Mouse (Mus musculus) central nervous system, embryonic 14 days (tissue): ENCODE measurements around the gene Fmo4. TPM values are rescaled to one million over a fixed set of nuclear protein-coding genes. Genes with fewer than 3 reads are reported as not detected.

Source experiments
- polyA plus RNA-seq: library from polyadenylated mRNA; depleted of rRNA; stranded (reverse); fragments of >200 nt; gene quantifications from 2 replicates; pipeline ENCODE4 v1.2.3, GENCODE M21; 2012; rRNA removed

Fmo4 gene
- 0.27 and 0.66 TPM in 2 replicates for polyA plus RNA-seq

DNA sequence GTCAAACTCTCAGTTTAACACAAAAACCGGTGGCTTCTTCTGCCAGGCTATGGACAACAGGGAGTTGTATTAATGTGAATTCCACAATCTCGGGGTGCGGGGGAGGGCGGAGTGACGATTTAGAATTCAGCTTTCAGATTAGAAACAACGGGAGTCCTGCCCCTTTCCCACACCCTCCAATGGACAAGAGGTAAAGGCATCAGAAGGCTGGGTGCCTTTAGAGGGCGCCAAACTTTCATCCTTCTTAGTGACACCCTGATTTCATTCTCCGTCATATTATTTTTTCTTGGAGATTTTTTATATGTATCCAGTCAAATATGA is at the start of gene Fmo4:
Gene Fmo4 (minus strand): TSS at position 137 of the 321 bp plus-strand sequence.

Other genes starting within 250 kb of the Fmo4 start
- gene Vamp4, start 243.5 kb downstream of the Fmo4 start, polyA plus RNA-seq: 40.3 and 41.3 TPM in 2 replicates
- gene Myoc, start 174.8 kb downstream of the Fmo4 start, polyA plus RNA-seq: 0.10 and 0.13 TPM in 2 replicates
- not detected in 2 replicates for gene Myocos, start 155.8 kb downstream of the Fmo4 start, polyA plus RNA-seq
- gene Prrc2c, start 73.4 kb downstream of the Fmo4 start, polyA plus RNA-seq: 43.5 and 54.5 TPM in 2 replicates
- gene Fmo1, start 52.6 kb upstream of the Fmo4 start, polyA plus RNA-seq: 32.2 and 43.5 TPM in 2 replicates
- gene Fmo2, start 84.8 kb upstream of the Fmo4 start, polyA plus RNA-seq: 0.36 and 0.50 TPM in 2 replicates
- 0.30 TPM in 1 of 2 replicates, not detected in the other for gene Fmo6, start 123.5 kb upstream of the Fmo4 start, polyA plus RNA-seq
- gene Fmo3, start 170.6 kb upstream of the Fmo4 start, polyA plus RNA-seq: not detected in 2 replicates